Mouse (Mus musculus) liver, adult (tissue): ENCODE measurements around the gene Scgb3a1.

ENCODE experiments used
- GATA4 ChIP-seq: IDR thresholded peaks from 2 replicates; pipeline ENCODE4 v1.6.1; 2014; ENCODE audit warnings: mild to moderate bottlenecking, low read length; ENCODE audit not compliant: insufficient replicate concordance

The Scgb3a1 gene

DNA sequence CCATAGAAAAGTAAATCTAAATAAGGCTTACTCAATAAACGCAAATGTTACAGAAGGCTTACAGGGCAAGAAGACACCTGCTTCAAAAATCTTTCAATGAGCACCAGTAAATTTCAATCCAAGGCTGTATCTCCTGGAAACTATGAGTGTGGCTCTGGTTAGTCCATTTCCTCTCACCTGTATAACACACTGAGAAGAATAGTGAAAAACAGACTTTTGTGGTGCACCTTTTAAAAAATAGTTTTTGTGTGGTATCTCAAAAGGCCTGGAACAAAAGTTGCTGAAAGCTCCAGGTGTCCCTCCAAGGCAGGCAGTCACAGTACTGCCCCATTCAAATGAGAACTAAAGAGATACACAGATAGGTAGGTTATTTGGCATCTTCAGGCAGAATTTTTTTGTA is 35.7 kb downstream of the Scgb3a1 start:
- no peak for TF ChIP-seq GATA4

DNA sequence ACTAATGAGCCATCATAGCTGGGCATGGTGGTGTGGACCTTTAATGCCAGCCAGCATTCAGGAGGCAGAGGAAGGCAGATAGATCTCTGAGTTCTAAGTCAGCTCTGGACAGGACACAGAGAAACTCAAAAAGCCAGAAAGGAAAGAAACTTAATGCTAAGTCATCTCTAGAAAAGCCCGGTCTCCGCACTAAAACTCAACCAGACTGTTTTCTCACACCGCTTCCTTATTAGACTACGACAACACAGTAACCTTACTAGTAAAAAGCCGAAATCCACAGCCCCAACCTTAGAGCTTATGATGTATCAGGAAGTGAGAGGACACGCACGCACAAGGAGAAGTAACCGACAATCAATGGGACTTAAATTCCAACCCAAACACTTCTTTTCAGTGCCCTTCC is 38.6 kb downstream of the Scgb3a1 start:
- no peak for TF ChIP-seq GATA4

- TF ChIP-seq GATA4, result no peak
These were observed 41.4 kb downstream of the Scgb3a1 start for GRCm38 (mm10) chr11:49704804-49705203.

DNA sequence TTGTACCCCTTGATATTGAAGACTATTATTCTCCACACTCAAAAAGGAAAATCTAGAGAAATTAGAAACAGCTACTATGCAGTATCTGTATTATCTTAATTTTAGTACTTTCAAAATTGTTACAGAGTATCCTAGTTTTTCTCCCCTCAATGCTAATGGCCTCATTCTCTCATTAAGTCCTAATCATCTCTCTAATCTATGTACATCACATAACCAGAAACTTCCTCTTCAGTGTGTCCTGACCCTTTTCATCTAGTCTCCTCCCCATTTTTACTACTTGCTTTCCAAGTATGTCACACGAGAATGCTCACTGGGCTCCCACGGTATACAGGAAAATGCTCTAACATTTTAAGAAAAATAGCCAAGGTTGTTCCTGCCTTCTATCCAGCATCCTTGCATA is 44.4 kb downstream of the Scgb3a1 start:
- no peak for TF ChIP-seq GATA4

GRCm38 (mm10) chr11:49710664-49711063 is 47.3 kb downstream of the Scgb3a1 start:
- TF ChIP-seq GATA4, result no peak

- TF ChIP-seq GATA4, result no peak
These were observed 48.7 kb downstream of the Scgb3a1 start for GRCm38 (mm10) chr11:49711981-49712554.

GRCm38 (mm10) chr11:49712555-49713335 is 49.3 kb downstream of the Scgb3a1 start, which contains the start of gene Cnot6:
Cnot6 (minus strand) TSS chr11:49712723.
- no peak for TF ChIP-seq GATA4

DNA sequence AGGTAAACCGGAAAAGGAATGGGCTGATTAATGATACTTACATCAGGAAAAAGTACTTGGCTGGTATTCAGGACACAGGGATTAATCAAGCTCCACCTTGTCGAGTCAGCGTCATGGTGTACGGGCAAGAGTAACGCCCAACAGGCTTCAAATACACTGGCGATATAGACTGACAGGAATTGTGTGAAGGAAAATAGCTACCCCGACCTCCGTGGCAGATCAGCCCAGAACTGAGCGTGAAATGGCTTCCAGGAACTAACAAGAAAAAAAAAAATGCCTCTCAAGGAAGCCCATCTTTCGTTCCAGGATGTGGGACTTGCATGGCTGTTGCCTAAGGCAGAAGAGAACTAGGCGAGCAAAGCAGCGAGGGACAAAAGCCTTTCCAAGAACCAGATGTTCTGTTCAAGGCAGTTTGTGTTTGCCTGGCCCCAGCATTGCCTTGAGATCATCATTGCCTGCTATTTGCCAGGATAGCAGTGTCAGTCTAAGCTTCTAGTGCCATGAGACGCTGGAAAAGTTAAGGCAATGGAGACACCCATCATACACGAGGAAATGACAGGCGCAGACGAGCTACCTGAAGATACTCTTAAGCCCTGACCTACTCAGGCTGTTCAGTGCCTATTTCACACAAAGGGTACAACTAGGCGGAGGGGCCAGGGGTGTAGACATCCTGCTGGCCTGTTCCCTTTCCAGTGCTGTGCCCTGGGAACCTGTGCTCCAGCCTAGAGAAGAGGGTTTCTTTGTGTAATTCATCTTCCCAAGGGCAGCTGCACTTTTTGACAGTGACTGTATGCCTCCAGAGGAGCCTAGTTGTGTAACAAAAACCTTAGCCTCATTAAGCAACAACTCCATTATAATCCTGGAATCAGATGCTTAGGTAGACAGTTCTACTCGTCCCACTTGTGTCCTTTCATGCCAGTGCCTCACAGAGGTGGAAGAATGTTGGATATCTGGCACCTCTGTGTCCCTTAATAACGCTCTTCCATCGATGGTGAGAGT is 50.2 kb downstream of the Scgb3a1 start:
- TF ChIP-seq GATA4, result no peak
